Mouse (Mus musculus) liver, adult 2 months (tissue): ENCODE data around the gene Spg21.

Experiments
- CTCF ChIP-seq: fragments of 200-500 bp; IDR thresholded peaks from 2 replicates; pipeline ENCODE4 v1.5.1; 2011; ENCODE audit warnings: low read depth, low read length, control low read depth
- POLR2A ChIP-seq: fragments of 200-500 bp; IDR thresholded peaks from 2 replicates; pipeline ENCODE4 v1.6.1; 2011; ENCODE audit warnings: low read length, control low read depth; ENCODE audit not compliant: insufficient read depth; ENCODE audit errors: extremely low read depth

GRCm38 (mm10) chr9:65434140-65434539 lies 26.6 kb upstream of the Spg21 start:
- peak; percentile 61 for TF ChIP-seq CTCF
- no peak for TF ChIP-seq POLR2A
